Mouse (Mus musculus): ENCODE measurements around the gene Dnajc9.

The Dnajc9 gene

DNA sequence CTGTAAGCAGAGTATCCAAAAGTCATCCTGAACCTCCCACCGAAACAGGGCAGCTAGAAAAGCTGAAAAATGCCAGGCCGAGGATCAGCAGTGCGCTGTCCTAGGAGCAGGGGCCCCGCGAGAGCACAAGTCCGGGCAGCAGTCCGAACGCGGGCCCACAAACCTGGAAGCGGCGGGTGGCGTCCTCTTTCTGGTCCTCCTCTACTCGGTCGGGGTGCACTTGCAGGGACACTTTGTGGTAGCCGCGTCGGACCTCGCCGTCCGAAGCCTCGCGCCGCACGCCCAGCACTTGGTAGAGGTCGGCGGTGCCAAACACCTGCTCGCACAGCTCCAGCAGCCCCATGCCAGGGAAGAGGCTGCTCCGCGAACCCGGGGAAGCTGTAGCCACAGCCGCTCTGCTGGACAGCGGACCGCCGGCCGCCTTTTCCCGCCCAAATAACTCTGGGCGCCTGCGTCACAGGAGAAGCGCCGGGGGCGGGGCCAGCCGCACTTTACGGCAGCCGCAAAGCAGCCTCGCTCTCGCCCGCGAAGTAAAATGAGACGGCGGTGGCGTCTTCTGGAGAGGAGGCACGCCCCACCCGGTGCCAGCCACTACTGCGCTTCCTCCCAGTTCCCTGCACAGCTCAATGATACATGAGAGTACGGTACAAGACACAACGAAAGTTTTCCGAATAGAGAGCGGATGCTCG is at the start of gene Dnajc9:
Gene Dnajc9, minus strand, starts transcription at position 470 of the 689 bp plus-strand sequence.
- DNase-seq (ENCODE audit: extremely low spot score, low spot score), result peak; percentile 96

DNA sequence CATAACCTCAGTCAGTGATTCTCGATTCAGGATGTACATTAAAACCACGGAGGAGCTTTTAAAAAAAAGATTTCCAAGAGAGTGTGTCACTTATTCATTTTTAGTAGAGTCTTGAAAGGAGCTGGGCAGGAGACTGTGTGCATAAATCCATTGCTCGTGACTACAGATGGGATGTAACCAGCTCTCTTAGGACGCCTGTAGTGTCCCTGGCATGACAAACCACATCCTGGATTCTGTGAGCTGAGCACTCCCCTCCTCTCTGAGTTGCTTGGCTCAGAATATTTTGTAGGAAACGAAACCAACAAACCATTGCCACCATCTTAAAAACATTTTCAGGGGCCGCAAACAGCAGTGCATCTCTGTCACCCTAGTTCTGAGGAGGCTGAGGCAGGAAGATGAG is 48.3 kb upstream of the Dnajc9 start:
- DNase-seq (ENCODE audit: extremely low spot score, low spot score), result no peak

DNA sequence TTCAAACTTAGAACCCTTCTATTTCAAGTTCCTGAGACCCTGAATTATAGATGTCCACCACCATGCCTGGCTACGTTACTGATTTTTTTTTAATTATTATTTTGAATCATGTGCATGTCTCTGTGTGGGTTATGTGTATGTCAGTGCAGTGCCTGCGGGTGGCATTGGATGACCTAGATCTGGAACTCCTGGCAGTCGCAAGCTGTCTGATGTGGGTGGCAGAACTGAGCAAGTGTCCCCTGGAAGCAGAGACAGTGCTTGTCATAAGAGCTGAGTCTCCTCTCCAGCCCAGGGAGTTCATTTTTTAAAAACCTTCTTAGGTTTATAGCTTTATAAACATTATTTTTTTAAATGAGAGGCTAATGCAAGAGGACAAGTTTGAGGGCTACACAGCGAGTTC is 43.7 kb upstream of the Dnajc9 start:
- no peak for DNase-seq (ENCODE audit: extremely low spot score, low spot score)

DNA sequence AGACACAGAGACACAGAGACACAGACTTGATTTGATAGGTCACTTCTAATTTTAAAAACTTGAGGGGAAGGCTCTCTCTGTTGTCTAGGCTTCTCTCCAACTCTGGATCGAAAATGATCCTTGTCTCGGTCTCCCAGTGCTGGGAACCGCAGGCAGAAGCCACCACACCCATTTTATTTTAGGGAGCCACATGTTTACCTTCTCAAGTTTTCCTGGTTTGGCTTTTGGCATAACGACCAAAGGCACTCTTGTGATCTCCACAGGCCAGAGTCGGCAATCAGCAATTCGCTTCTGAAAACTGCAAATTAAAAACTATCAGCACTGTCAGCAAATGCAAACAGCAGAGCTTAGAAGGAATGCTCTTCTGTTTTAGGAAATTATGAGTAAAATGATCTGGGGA is 43.0 kb upstream of the Dnajc9 start:
- DNase-seq (ENCODE audit: extremely low spot score, low spot score), result no peak

DNA sequence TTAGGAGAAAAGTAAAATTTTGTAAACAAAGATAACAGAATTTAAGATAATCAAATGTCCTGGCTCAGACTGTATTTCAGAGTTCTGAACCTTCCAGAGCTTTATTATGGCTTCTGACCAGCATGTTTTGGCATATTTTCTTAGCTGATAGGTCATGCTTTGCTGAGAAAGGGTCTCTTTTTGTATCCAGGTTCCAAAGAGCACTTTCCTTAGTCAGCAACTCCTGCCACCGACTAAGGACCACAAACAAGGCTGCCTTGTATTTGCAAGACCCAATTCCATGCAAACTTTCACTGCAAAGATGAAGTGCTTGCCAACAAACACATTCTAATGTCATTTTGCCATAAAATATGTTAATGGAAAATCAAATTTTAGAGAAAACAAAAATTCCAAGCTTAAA is 41.1 kb upstream of the Dnajc9 start:
- no peak for DNase-seq (ENCODE audit: extremely low spot score, low spot score)

DNA sequence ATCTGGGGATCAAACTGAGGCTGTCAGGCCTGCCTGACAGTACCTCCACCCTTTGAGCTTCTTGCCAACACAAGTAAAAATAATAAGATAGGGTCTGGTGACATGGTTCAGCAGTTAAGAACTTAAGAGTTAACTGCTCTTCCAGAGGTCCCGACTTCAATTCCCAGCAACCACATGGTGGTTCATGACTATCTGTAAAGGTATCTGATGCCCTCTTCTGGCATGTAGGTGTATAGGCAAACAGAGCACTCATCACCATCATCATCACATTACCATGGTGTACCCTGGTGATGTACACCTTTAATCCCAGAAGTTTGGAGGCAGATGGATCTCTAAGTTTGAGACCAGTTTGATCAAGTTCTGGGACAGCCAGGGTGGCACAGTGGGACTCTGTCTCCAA is 39.9 kb upstream of the Dnajc9 start:
- DNase-seq (ENCODE audit: extremely low spot score, low spot score), result no peak

DNA sequence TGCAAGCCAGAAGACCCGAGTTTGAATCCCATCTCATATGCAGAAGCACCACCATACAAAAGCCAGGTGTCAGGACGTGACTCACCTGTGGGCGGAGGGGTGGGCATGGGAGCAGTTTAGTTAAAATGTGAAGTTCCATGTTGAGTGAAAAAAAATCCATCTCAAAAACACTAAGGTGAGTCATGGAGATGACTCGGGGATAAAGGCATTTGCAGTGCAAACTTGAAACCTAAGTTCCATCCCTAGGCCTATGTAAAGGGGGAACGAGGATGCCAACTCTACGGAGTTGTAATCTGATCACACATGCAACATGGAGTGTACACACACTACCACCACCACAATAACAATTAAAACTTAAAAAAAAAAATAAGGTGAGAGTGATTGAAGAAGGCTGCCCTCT is 34.3 kb upstream of the Dnajc9 start:
- no peak for DNase-seq (ENCODE audit: extremely low spot score, low spot score)

DNA sequence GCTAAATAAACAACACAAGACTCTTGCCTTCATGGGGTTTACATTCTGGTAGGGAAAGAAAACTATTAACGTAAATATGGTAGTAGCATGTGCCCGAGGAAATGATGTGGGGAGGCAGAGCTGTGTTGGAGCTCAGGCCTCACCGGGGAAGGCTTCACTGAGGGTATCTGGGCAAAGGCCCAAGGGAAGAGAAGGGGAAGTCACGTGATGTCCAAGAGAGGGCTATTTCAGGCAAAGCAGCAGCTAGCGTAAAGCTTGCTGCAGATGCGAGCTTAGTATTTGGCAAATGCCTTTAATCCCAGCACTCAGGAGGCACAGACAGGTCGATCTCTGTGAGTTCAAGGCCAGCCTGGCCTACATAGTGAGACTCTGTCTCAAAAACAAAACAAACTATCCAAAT is 33.5 kb upstream of the Dnajc9 start:
- no peak for DNase-seq (ENCODE audit: extremely low spot score, low spot score)

DNA sequence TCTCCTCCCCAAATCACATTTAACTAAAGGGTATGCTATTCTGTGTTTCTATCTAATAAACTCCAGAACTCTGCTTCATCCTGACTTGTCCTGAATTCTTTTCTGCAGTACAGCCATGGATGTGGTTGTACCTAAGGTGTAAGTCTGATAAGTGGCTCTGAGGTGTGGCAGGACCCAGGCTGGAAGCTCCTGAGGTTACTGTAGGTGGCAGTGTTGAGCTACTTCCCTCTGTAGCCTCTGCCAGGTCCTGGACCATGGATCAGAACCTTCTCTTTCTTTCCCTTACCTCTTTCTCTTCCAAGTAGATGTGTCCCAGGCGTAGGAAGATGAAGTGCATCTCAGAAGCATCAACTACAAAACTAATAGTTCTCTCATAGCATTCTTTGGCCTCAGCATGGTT is 11.4 kb upstream of the Dnajc9 start:
- no peak for DNase-seq (ENCODE audit: extremely low spot score, low spot score)

DNA sequence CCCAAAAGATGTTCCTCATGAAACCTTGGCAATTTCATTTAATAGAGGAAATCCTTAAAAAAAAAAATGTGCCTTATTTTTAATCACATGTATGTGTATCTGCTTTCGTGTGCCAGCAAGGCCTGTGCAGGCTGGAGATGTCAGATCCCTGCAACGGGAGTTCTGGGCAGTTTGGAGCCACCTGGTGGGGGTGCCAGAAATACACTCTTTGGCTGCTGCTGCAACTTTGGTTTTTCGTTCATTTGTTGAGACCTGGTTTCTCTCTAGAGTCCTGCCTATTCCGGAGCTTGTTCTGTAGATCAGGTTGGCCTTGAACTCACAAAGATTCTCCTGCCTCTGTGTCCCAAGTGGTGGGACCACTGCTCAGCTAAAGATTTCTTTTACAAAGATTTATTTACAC is 10.2 kb upstream of the Dnajc9 start:
- no peak for DNase-seq (ENCODE audit: extremely low spot score, low spot score)

DNA sequence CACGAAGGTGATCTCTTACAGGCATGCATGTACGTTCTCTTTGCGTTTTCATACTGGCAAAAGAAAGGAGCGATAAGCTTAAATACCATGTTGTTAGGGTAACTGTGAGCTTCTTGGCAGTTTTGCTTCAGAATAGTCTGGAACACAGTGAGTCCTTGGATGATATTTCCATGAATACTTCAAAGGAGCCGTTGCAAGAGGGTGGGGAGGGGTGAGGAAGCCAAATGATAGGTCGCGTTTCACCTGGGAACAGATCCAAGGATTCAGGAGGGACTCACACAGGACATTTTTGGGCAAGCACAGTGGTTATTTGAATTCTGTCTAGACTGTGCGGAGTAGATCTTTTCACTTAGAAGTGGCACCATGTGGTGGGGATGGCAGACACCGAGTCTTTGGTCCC is 8.5 kb upstream of the Dnajc9 start:
- no peak for DNase-seq (ENCODE audit: extremely low spot score, low spot score)

DNA sequence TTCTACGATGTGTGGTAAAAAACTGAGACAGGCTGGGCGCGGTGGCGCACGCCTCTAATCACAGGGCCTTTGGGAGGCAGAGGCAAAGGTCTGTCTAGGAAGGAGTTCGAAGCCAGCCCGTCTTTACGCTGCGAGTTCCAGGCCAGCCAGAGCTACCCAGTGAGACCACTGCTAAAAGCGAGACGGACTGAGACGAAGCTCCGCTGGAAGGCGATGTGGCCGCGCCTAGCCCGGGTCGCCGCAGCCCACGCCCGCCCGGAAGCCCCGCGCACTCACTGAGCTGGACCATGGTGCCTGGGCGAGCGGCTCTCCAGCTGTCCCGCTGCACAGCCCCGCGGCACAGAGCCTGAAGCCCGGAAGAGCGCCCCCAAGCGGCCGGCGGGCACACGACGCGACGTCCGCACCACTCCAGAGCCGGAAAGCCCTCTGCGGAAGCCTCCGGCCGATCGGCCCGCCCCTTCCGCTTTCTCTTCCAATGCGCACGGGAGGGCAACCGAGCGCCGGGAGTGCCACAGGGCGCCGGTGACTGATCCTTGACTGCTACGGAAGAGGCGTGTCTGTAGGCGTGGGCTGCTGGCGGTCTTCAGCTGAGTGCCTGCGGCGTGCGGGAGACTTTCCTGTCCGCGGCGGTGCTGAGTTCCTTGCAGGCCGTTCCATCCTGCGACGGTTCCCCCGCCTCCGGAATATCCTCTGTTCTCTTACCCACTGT is 4.6 kb upstream of the Dnajc9 start, which contains the start of gene Mrps16:
Gene Mrps16, minus strand, starts transcription at position 430 of the 709 bp plus-strand sequence.
- peak; percentile 92 for DNase-seq (ENCODE audit: extremely low spot score, low spot score)

DNA sequence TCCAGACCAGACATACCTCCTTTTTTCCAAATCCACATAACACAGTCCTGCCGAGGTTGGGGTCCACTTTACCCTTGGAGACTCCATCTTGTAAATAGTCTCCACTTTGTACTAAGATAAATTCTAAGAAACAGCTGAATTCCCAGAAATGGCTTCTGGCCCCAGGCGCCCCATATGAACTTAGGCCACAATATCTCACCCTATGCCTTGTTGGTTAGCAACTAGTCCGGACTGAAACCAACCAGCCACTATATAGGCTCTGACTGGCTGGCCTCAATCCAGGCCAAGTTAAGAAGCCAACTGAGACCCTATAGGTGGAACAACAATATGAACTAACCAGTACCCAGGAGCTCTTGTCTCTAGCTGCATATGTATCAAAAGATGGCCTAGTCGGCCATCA is 3.6 kb upstream of the Dnajc9 start:
- DNase-seq (ENCODE audit: extremely low spot score, low spot score), result no peak

DNA sequence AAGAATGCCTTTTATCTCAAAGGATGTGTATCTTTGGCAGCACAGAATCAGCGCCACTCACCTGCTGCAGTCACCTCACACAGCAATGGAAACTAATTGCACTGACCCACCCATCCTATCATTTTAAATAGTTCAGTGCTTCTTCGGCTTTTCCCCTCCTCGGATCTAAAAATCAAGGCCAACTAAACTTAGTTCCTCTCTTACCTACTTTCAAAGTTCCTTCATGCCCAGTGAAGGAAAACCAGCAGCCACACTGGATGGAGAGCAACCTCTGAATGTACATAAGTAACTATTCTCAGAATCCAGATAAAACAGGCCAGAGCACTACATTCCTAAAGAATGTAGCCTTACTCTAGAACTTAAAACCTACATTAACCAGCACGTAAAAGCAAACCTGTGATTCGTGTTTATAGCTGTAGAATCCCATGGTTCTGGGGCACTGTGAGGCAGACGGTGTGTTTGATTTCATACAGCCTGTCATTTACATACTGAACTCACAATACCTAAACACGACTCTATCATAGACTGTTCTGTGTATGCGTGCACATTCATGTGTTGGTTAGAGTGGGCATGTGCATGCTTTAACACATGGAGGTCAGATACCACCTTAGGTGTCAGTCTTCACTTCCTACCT is 853 bp upstream of the Dnajc9 start:
- no peak for DNase-seq (ENCODE audit: extremely low spot score, low spot score)

DNA sequence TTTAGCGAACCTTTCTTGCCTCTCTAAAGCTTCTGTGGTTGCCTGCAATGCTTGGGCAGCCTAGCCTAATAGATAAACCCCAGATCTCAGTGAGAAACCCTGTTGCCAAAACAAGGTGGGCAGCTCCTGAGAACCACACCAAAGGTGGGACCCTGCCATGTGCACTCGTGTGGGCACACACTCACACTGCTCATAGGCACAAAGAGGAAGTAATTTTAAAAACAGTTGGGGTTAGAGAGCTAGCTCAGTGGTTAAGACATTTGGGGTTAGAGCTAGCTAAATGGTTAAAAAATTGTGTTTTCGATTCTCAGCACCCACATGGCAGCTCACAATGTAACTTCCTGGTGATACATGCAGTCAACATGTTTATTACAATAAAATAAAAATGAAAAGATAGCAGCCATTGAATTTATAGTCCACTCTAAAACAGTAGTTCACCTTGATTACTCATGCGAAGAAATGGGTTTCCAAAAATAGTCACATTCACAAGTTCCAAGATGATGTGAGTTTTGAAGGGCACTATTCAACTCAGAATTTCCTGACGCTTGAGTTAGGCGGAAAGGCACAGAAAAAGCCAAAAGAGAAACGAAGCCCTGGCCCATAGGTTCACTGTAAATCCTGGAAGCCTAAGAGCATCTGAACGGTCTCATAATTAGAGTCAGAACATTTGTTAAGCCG is 8.8 kb downstream of the Dnajc9 start:
- DNase-seq (ENCODE audit: extremely low spot score, low spot score), result no peak

DNA sequence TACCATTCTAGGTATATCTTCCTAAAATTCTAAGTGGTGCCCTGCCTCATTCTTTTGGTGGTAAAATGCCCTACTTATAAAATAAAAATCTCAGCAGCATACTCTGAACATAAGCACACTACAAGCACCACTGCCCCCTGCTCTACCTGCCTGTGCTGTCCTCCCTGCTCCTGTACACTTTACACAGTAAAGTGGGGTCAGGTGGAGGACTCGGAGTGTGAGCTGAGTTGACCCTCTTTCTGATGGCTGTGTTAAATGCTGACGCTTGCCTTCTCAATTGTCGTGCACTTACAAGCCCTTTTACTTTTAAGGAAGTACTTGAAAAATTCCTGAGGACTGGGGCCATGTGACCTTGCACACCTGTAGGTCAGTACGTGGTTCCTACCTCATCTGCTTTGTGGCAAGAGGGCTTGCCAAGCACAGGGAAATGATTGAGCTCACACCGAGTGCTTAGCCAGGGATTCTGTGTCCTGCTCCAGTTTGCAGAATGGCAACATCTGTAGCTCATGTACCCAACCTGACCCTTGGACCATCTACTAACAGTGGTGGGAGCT is 9.5 kb downstream of the Dnajc9 start:
- DNase-seq (ENCODE audit: extremely low spot score, low spot score), result no peak

DNA sequence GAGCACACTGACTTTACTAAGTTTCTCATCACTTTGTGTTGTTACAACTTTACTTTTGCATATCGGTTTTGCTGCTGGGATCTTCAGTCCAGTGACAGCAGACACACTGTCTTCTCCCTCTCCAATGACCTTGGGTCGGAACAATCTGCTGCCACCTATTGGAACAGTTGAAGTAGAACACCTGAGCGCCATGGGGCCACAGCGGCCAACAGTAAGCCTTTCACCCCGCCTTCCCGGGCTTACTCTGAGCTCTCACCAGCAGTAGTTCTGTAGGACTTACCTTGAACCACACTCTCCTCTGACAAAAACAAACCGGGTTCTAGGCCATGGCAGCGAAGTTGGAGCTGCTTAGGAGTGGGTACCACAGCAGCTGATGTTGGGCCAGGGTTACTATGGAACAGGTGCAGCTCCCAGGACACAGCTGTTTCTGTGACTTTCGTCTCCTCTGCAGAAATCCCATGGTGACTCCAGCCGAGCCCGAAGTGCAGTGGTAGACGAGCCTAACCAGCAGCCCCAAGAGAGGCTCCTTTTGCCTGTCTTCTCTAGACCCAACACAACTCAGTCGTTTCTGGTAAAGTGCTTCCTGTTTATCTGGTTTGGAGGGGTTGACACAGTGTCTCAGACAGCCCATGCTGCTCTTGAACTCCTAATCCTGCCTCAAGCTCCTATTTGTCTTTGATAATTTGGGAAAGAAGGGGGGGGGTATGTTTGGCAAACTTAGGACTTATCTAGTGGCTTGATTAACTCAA is 10.2 kb downstream of the Dnajc9 start:
- DNase-seq (ENCODE audit: extremely low spot score, low spot score), result no peak

DNA sequence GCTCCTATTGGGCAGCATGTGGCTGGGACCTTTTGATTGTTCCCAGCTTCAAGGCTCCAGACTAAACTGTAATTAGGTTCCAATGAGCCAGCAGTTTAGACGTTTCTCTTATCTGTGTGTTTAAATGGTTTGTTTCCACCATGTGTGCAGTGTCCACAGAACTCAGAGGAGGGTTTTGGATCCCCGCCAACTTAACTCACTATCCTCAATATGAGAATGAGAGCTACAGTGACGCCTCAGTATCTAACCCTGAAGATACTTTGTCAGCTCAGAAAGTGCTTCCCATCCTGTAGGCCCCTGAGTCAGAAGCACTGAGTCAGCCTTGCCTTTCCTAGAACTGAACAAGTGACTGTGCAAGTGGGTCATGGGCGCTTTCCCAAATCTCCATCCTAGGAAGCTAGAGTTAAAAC is 11.6 kb downstream of the Dnajc9 start:
- no peak for DNase-seq (ENCODE audit: extremely low spot score, low spot score)

DNA sequence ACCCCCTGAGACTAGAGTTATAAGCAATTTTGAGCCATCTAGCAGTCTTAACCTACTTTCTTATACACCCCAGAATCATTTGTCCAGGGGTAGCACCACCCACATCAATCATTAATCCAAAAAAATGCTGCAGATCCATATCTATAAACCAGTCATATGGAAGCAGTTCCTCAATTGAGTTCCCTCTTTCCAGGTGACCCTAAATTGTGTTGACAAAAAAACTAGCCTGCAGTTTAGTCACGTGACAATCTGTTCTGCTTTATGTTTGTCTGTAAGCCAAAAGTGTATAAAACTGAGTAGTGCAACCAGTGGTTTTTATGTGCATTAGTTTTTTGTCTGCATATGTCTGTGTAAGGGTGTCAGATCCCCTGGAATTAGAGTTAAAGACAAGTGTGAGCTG is 16.9 kb downstream of the Dnajc9 start:
- no peak for DNase-seq (ENCODE audit: extremely low spot score, low spot score)

DNA sequence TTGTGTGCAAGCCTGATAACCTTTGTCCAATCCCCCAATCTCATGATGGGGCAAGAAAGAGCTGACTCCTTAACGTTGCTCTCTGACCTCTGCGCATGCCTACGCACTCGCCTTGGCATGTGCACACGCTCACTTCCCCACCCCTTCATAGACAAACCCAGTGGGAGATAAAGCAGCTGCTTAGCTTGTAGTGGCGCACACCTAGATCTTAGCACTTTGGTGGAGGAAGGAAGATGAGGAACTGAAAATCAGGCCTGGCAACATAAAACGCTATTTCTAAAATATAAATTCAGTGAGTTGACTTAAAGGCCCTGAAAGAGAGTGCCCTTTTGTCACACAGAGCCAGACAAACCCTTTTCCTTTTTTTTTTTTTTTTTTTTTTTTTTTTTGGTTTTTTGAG is 17.9 kb downstream of the Dnajc9 start:
- DNase-seq (ENCODE audit: extremely low spot score, low spot score), result no peak

DNA sequence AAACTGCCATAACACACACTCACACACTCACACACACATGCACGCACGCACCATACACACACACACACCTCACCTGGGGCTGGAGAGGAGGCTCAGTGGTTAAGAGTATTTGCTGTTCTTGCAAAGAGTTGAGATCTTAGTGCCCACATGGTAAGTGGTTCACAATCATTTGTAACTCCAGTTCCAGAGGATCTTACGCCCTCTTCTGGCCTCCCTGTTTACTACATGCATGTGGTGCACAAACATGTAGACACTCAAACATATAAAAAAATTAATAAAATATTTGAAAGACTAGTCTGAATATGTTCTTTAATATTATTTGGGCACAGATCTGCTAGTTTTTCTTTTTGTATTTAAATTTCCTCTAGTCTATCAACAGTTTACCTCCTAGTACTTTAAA is 20.4 kb downstream of the Dnajc9 start:
- DNase-seq (ENCODE audit: extremely low spot score, low spot score), result no peak
